Mouse (Mus musculus) 3134 (cell line): ENCODE data around the gene Olfr113.
"Not testable (repeated sequence)": the region's sequence is repeated elsewhere in the genome, so short reads cannot be mapped to it uniquely, and the experiment has no call there.

ENCODE experiments used
- DNase-seq: peaks from one replicate; pipeline ENCODE4 v3.0.0-alpha.2; 2011; ENCODE audit warnings: low spot score; ENCODE audit not compliant: insufficient read length; ENCODE audit errors: extremely low read depth

Gene Olfr113

DNA sequence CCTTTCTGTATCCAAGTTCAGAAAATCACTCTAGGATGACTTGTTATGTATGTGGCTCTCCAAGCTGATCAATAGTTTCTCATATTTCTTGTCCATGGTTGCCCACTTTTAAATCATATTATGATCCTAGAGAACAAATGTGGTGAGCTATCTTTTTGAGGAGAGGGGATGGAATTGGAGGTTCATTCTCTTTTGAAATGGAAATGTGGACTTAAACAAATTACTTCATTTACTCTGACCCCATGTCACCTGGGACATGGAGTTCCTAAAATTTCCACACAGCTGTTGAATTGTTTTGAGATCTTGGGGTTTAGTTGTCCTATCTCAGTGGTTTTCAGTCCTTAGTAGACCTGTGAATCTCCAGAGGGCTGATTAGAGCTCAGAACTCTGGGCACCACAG lies at the start of gene Olfr113:
TSS of gene Olfr113 (minus strand) at position 101 of the 400 bp plus-strand sequence.
- no peak for DNase-seq

DNA sequence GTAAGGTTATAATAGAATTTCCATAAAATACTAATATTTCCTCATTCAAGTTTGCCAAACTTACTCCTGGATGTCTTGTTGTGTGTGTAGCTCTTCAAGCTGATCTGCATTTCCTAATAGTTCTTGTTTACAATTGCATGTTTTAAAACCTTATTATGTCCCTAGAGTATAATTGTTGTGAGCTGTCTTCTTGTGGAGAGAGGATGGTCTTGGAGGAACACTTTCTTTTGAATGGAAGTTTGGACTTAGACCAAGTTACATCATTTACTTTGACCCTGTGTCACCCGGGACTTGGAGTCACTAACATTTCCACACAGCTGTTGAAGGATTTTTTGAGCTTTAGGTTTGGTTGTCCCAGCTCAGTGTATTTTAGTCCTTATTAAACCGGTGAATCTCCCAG lies 49.5 kb upstream of the Olfr113 start, which contains the start of the genes Olfr115 and Olfr116:
TSS of gene Olfr115 (minus strand) at position 101 of the 400 bp plus-strand sequence.
TSS of gene Olfr116 (minus strand) at position 191 of the 400 bp plus-strand sequence.
- no peak for DNase-seq

DNA sequence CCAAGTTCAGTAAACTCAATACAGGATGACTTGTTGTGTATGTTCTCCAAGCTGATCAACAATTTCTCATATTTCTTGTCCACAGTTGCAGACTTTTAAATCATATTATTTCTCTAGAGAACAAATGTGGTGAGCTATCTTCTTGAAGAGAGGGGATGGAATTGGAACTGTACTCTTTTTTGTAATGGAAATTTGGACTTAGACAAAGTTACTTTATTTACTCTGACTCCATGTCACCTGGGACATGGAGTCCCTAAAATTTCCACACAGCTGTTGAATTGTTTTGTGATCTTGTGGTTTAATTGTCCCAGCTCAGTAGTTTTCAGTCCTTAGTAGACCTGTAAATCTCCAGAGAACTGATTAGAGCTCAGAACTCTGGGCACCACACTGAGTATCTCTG lies 15.2 kb upstream of the Olfr113 start, which contains the start of gene Olfr114:
TSS of gene Olfr114 (minus strand) at position 101 of the 400 bp plus-strand sequence.
- no peak for DNase-seq

DNA sequence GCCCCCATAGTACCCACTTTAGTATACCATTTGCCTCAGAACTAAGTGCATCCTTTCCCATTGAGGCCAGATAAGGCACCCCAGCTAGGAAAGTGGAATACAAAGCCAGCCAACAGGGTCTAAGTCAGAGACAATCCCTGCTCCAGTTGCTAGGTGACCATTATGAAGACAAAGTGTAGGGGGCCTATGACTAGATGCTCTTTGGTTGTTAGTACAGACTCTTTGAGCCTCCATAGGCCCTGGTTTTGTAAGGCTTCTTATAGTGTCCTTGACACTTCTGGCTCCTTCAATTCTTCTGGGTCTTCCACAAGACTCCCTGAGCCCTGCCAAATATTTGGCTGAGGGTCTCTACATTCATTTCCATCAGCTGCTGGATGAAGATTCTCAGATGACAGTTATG lies 8.1 kb downstream of the Olfr113 start, which contains the start of gene Olfr112:
TSS of gene Olfr112 (minus strand) at position 101 of the 400 bp plus-strand sequence.
- DNase-seq: no peak

GRCm38 (mm10) chr17:37558913-37559615 lies 18.4 kb downstream of the Olfr113 start:
- DNase-seq: no peak

DNA sequence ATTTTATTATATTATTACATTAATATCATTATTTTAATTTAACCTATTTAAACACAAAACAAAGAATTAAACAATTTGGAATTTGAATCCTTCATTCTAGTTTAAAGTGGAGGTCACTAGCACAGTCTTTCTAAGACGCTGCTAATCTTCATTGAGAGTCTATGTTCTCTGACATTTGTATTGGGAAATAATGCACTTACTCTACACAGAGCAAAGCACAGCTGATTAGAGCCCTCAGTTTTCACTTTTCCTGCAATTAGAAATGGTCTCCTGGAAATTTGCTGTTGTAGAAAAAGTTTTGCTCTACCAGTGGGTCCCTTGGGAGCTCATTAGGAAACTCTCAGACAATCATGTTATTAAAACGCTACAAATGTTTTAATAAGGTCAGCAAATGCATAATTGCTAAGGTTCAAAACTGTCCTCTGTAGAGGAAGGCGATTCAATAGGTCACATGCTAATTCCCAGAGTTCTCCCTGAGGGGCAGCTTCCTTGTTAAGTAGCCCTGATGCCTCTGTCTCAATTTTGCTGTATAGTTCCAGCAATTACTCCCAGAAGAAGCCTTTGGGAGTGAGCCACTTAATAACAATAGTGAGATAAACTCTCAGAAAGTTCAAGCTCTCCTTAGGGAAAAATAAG lies 33.5 kb downstream of the Olfr113 start:
- no peak for DNase-seq

DNA sequence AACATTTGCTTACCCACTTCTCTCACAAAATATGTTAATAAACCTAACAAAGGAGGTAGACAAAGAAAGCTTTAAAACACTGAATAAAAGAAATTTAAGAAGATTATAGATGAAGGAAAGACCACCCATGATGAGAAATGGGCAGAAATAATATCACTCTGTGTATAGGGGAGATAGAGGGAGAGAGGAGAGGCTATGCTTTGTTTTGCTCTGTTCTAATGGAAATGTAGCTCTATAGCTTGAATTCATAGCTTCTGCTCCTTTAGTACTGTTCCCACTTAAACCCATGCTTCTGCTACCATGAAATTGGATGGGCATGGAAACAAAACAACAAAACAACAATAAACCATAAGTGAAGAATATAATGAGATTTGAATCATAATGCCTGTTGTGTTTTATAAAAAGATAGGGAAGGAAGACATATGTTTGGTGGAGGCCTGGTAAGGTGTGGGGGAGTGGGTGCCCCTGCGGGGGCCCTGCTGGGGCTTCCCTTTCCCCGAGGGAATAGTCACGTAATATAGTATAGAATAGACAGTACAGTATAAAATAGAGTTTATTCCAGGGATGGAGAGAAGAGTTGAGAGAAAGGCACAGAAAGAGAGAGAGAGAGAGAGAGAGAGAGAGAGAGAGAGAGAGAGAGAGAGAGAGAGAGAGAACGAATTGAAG lies 35.9 kb downstream of the Olfr113 start:
- no peak for DNase-seq

- DNase-seq: not testable (repeated sequence)
Measured at GRCm38 (mm10) chr17:37538416-37538815, 39.0 kb downstream of the Olfr113 start.

- no peak for DNase-seq
Measured at GRCm38 (mm10) chr17:37535173-37535572, 42.3 kb downstream of the Olfr113 start.

- DNase-seq: not testable (repeated sequence)
Measured at GRCm38 (mm10) chr17:37525427-37525826, 52.0 kb downstream of the Olfr113 start.

DNA sequence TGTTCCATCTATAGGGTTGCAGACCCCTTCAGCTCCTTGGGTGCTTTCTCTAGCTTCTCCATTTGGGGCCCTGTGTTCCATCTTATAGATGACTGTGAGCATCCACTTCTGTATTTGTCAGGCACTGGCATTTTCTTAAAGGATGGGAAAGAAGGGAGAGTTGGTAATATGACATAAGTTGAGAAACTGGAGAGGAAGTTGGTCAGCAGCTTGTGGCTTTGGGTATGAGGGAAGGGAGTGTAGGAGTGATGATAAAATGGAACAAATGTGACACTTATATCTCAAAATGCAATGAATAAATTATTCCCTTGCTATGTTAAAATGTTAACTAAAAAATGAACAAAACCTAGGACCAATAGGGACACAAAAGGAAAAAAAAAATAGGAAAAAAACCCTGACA lies 52.9 kb downstream of the Olfr113 start:
- not testable (repeated sequence) for DNase-seq
